Mouse (Mus musculus): Measurements from ENCODE around the gene Got1. TPM values are rescaled to one million over a fixed set of nuclear protein-coding genes. Genes with fewer than 3 reads are reported as not detected.
"Not testable (repeated sequence)": the region's sequence is repeated elsewhere in the genome, so short reads cannot be mapped to it uniquely, and the experiment has no call there.

The Got1 gene
- polyA plus RNA-seq, 1 experiment: 0.20 TPM

DNA sequence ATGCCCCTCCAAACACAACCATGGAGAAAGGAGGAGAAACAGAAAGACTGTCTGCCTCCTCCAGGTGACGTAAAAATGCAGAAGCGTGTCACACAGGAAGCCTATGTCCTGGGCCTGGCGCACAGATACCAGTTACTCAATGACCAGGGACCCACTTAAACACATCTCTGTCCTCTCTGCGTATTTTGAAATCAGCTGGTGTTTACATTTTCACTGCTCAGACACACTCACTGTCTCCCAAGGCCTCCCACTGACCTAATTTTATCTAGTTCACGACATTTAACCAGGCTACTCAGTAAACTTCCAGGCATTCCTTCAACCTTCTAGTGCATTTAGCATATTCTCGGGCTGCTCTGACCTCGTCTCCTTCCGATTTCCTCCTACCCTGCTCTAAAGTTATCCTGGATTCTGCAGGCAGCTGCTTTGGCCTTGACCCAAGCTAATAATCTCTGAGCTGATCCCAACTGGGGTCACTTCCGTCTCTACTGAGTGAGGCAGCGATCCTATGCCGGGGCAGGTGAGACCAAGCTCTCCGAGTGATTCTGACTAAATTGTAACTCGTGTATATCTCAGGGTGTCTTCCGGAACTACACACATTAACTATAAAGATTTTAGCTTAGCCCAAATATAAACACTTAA is 7.9 kb downstream of the Got1 start:
- peaks cover 21% of the 10 kb centered on the region for H3K4me1 ChIP-seq (ENCODE audit: control insufficient read depth)
- H3K27me3 ChIP-seq (ENCODE audit: control insufficient read depth): no peaks in the 10 kb centered on the region
- H3K4me3 ChIP-seq (replicated peaks): no peak overlapping the region
- H3K9me3 ChIP-seq (ENCODE audit: control insufficient read depth, low read length): no peaks in the 10 kb centered on the region
- peaks cover 35% of the 10 kb centered on the region for H3K36me3 ChIP-seq (ENCODE audit: control insufficient read depth)
- no peak for TF ChIP-seq GATA1 (IDR thresholded peaks at IDR 0.05; ENCODE audit: low read length)

DNA sequence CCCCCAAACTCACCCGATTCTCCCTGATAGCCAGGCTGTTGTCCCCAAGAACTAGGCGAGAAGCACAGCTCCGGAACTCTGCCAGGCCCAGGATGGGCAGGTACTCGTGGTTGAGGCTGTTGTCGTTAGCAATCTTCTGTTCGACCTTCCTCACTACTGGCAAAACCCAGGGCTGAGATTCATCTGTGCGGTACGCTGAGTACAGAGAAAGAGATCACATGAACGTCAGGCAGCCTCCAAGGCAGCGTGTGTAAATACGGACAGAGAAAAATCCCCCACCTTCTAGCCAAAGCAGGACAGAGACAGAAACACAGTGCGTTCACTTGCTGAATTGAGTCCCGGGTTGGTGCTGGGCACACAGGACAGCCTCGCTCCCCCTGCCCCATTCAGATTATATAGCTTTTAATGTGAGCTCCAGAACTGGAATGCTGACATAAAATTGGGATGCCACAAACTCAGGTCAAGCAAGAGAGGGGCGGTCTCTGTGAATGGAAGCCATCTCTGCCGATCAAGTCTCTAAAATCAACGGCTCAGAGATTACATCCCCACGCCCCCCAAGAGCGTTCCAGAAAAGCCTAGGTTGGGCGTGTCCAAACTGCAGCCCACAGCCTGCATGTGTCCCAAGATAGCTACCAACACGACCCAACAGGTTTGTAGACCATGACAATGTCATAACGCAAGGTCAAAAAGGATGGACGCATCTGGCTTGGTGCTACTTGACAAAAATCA is 8.6 kb downstream of the Got1 start:
- TF ChIP-seq GATA1 (IDR thresholded peaks at IDR 0.05; ENCODE audit: low read length) (no peak), TAL1 (IDR thresholded peaks at IDR 0.05; ENCODE audit: low read length) (no peak)
- Histone ChIP-seq H3K4me3 (replicated peaks) (no peak overlapping the region), H3K9me3 (ENCODE audit: control insufficient read depth, low read length) (no peaks in the 10 kb centered on the region), H3K27me3 (ENCODE audit: control insufficient read depth) (no peaks in the 10 kb centered on the region), H3K36me3 (ENCODE audit: control insufficient read depth) (peaks cover 41% of the 10 kb centered on the region), H3K4me1 (ENCODE audit: control insufficient read depth) (peaks cover 16% of the 10 kb centered on the region)

DNA sequence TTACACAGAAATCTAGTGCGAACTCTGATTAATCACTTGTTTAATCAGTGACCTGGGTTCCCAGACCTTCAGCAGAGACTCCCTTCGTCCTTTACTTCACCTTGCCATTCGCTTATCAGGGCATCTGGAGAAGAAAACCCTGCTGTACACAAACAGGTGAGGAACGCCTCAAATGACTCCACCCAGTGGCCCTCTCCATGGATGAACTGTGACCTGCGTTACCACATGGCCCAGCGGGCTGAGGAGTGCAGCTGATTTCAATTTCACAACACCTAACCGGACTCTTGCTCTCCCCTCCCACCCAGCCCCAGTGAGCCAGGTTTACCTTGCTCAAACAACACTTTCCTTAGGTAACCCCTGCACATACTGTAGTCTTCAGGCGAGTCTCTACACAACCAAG is 10.5 kb downstream of the Got1 start:
- Histone ChIP-seq H3K36me3 (ENCODE audit: control insufficient read depth) (peaks cover 47% of the 10 kb centered on the region), H3K4me1 (ENCODE audit: control insufficient read depth) (peaks cover 3% of the 10 kb centered on the region; the same call in 1 of the 2 replicates), H3K9me3 (ENCODE audit: control insufficient read depth, low read length) (no peaks in the 10 kb centered on the region), H3K27me3 (ENCODE audit: control insufficient read depth) (no peaks in the 10 kb centered on the region), H3K4me3 (replicated peaks) (no peak overlapping the region)
- TF ChIP-seq TAL1 (IDR thresholded peaks at IDR 0.05; ENCODE audit: low read length) (no peak), GATA1 (IDR thresholded peaks at IDR 0.05; ENCODE audit: low read length) (no peak)

DNA sequence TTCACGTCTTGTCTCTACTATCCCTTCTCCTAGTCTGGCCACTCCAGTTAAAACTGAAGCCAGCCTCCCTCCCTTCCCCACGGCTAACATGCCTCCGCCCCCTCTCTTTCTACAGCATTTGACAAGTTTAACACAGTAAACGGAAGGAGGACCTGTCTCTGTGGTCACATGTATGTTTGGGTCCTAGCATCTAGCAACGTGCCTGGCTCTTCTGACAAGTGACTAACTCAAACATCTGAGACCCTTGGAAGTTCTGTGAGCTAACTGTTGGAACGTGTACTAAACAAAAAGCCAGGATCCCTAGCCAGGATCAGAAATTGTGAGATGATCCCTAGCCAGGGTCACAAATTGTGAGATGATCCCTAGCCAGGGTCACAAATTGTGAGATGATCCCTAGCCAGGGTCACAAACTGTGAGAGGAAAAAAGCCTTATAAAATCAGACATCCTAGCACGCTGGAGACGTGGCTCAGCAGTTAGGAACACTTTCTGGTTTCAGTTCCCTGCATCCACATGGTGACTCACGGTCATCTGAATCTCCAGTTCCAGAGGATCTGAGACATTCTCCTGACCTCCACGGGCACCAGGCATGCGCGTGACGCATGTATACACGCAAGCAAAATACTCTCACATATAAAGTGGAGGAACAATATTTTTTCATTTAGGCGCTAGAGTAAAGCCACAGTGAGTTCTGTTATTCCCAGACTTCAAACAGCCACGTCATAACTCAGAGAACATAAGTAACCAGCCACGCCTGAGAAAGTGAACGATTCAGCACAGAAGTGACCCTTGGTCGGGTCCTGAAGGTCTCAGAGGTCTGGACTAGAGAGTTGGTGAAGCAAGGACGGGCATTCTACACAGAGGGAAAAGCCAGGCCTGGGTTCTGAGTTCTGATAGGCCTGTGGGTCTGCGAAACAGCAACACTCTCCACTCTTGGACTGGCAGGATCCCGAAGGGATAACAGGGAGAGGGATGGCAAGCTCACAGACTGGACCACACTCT is 12.5 kb downstream of the Got1 start:
- H3K4me1 ChIP-seq (ENCODE audit: control insufficient read depth): peaks cover 3% of the 10 kb centered on the region; the same call in 1 of the 2 replicates
- H3K27me3 ChIP-seq (ENCODE audit: control insufficient read depth): no peaks in the 10 kb centered on the region
- H3K36me3 ChIP-seq (ENCODE audit: control insufficient read depth): peaks cover 54% of the 10 kb centered on the region
- no peaks in the 10 kb centered on the region for H3K9me3 ChIP-seq (ENCODE audit: control insufficient read depth, low read length)
- no peak overlapping the region for H3K4me3 ChIP-seq (replicated peaks)
- TF ChIP-seq TAL1 (IDR thresholded peaks at IDR 0.05; ENCODE audit: low read length): no peak
- no peak for TF ChIP-seq GATA1 (IDR thresholded peaks at IDR 0.05; ENCODE audit: low read length)

DNA sequence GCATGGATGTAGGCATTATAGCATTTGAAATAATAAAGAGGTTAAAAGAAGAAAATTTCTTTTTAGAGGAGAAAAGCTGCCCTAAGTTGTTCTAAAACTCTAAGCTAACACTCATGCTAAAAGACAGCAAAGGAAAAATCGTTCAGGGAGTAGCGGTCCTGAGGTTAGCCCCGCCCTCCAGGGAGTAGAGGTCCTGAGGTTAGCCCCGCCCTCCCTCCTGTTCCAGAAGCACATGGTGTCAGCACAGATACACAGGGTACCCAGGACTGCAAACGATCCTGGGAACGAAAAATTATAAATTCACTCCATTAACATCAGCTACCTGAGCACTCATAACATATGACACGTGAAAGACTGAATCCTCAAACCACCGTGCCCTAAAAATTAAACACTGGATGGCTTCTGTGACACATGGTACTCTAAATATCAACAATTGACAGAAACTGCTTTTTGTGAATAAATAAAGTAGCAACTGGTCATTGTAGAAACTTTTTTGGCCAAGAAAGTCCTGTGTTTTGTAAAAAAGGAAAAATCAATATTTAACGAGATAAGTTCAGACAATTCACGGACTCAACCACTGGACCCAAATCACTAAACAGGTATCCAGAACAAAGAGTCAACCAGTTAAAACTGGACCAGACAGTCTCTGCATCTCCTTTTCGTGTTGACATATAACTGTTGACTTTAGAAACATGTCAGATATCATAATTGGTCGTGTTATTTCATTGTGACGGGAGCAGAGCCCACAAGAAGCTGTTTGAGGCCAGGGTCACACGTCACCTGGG is 13.8 kb downstream of the Got1 start:
- no peaks in the 10 kb centered on the region for H3K27me3 ChIP-seq (ENCODE audit: control insufficient read depth)
- H3K36me3 ChIP-seq (ENCODE audit: control insufficient read depth): peaks cover 56% of the 10 kb centered on the region

DNA sequence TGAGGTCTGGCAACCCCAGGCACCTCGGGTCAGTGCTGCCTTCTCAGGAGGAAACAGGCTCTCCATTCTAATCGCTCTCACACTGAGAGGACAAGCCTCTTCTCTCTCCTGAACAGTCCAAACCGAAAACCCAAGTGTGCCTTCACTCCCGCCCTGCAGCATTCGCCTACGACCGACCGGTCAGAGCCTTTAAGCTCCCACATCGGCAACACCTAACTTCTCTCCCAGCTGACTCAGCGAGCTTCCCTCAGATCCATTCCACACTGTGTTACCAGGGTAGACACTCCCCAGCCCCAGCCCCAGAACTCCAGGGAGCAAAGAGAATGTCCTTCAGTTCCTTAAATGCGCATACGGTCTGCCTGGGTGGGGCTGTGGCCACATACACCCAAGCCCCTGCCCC is 19.0 kb downstream of the Got1 start:
- no peaks in the 10 kb centered on the region for H3K4me1 ChIP-seq (ENCODE audit: control insufficient read depth)
- no peak for TF ChIP-seq GATA1 (IDR thresholded peaks at IDR 0.05; ENCODE audit: low read length)
- TF ChIP-seq TAL1 (IDR thresholded peaks at IDR 0.05; ENCODE audit: low read length): no peak
- no peaks in the 10 kb centered on the region for H3K27me3 ChIP-seq (ENCODE audit: control insufficient read depth)
- peaks cover 76% of the 10 kb centered on the region for H3K36me3 ChIP-seq (ENCODE audit: control insufficient read depth)
- H3K4me3 ChIP-seq (replicated peaks): no peak overlapping the region
- H3K9me3 ChIP-seq (ENCODE audit: control insufficient read depth, low read length): no peaks in the 10 kb centered on the region

More for the DNA sequence above, 13.8 kb downstream of the Got1 start:
- H3K4me1 ChIP-seq (ENCODE audit: control insufficient read depth): no peaks in the 10 kb centered on the region; the same call in 1 of the 2 replicates
- H3K9me3 ChIP-seq (ENCODE audit: control insufficient read depth, low read length): no peaks in the 10 kb centered on the region
- no peak for TF ChIP-seq GATA1 (IDR thresholded peaks at IDR 0.05; ENCODE audit: low read length)
- TF ChIP-seq TAL1 (IDR thresholded peaks at IDR 0.05; ENCODE audit: low read length): no peak
- H3K4me3 ChIP-seq (replicated peaks): no peak overlapping the region

DNA sequence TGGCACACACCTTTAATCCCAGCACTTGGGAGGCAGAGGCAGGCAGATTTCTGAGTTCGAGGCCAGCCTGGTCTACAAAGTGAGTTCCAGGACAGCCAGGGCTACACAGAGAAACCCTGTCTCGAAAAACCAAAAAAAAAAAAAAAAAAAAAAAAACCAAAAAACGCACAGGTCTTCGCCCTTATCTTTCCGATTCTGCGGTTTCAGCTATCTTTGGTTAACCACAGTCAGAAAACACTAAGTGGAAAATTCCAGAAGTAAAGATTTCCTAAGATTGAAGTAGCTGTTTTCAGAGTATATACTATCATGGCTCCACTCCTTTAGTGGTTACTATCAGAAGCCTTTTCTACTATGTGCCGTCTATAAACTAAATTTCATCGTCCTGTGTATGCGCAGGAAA is 20.8 kb downstream of the Got1 start:
- H3K9me3 ChIP-seq (ENCODE audit: control insufficient read depth, low read length); H3K4me1 ChIP-seq (ENCODE audit: control insufficient read depth); H3K27me3 ChIP-seq (ENCODE audit: control insufficient read depth); H3K4me3 ChIP-seq (replicated peaks): not testable (repeated sequence)
- peaks cover 75% of the 10 kb centered on the region for H3K36me3 ChIP-seq (ENCODE audit: control insufficient read depth)

DNA sequence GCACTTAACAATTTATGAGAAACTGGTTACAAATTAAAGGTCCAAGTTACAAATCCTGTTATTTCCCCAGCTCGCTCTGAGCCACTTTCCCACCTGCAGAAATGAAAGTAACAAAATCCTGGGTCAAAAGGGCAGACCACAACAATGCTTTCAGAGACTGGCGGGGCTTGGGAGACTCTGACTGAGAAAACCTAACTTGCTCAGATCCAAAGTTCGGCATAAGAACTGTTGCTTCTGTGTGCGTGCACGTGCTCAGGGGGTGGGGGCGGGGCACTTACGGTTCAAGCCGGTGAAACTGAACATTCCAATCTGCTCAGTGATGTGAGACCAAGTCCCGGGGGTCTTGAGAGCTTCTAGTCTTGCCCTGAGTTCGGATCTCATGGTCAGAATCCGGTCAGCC is 21.8 kb downstream of the Got1 start:
- Histone ChIP-seq H3K4me1 (ENCODE audit: control insufficient read depth) (no peaks in the 10 kb centered on the region), H3K36me3 (ENCODE audit: control insufficient read depth) (peaks cover 70% of the 10 kb centered on the region), H3K4me3 (replicated peaks) (no peak overlapping the region), H3K9me3 (ENCODE audit: control insufficient read depth, low read length) (no peaks in the 10 kb centered on the region), H3K27me3 (ENCODE audit: control insufficient read depth) (no peaks in the 10 kb centered on the region)
- TF ChIP-seq GATA1 (IDR thresholded peaks at IDR 0.05; ENCODE audit: low read length) (no peak), TAL1 (IDR thresholded peaks at IDR 0.05; ENCODE audit: low read length) (no peak)
